Mouse (Mus musculus) forebrain, embryonic 14.5 days (tissue): ENCODE results near the gene Celf6. TPM values are rescaled to one million over a fixed set of nuclear protein-coding genes. Genes with fewer than 3 reads are reported as not detected.

ENCODE experiments used
- ATAC-seq: fragments of 200-750 bp; cut with Nextera tagmentation; 2 replicates; pipeline ENCODE4 v1.8.0; 2017; ENCODE audit warnings: mild to moderate bottlenecking, moderate library complexity
- DNase-seq: peaks from one replicate; pipeline ENCODE4 v3.0.0-alpha.2; 2015; ENCODE audit warnings: low spot score
- H3K27ac ChIP-seq: fragments of 300-500 bp; sonication (generic); 2 replicates; pipeline ENCODE4 v1.5.1; 2014; ENCODE audit warnings: low read depth, mild to moderate bottlenecking, control low read depth, low read length, moderate library complexity
- H3K27me3 ChIP-seq: fragments of 300-500 bp; sonication (generic); replicated peaks from 2 replicates; pipeline ENCODE4 v1.6.1; 2014; ENCODE audit warnings: low read length, control low read depth, mixed read lengths; ENCODE audit not compliant: control insufficient read depth, insufficient read depth
- H3K36me3 ChIP-seq: fragments of 300-500 bp; sonication (generic); 2 replicates; pipeline ENCODE4 v1.6.1; 2014; ENCODE audit warnings: low read length, control low read depth; ENCODE audit not compliant: control insufficient read depth, insufficient read depth
- H3K4me1 ChIP-seq: fragments of 300-500 bp; sonication (generic); 2 replicates; pipeline ENCODE4 v1.6.1; 2014; ENCODE audit warnings: antibody characterized with exemption, low read length, control low read depth; ENCODE audit not compliant: control insufficient read depth, insufficient read depth
- H3K4me2 ChIP-seq: fragments of 300-500 bp; sonication (generic); 2 replicates; pipeline ENCODE4 v1.6.1; 2014; ENCODE audit warnings: mild to moderate bottlenecking, control low read depth, low read length
- H3K4me3 ChIP-seq: fragments of 300-500 bp; sonication (generic); 2 replicates; pipeline ENCODE4 v1.5.1; 2014; ENCODE audit warnings: low read depth, low read length, control low read depth
- H3K9ac ChIP-seq: fragments of 300-500 bp; sonication (generic); 2 replicates; pipeline ENCODE4 v1.6.1; 2014; ENCODE audit warnings: mild to moderate bottlenecking, low read length, control low read depth, moderate library complexity
- H3K9me3 ChIP-seq: fragments of 300-500 bp; sonication (generic); replicated peaks from 2 replicates; pipeline ENCODE4 v1.6.1; 2016; ENCODE audit warnings: low read length, control low read depth, mixed read lengths; ENCODE audit not compliant: control insufficient read depth
- WGBS: fragments of 180-500 bp; shearing (Covaris S2); extraction: QIAGEN DNeasy Blood & Tissue Kit; methylation state at CpG from one replicate; pipeline ENCODE4 v1.1.7; 2014; 5-methylcytosine and 5-hydroxymethylcytosine counted together
- polyA plus RNA-seq: library from polyadenylated mRNA; unstranded; fragments of >200 nt; fragmentation: Nextera tagmentation; extraction: Ambion mirVana; gene quantifications from 2 replicates; pipeline ENCODE4 v1.2.1, GENCODE M21; 2014

Celf6 gene
- 14.0 and 20.3 TPM in 2 replicates for polyA plus RNA-seq

- DNase-seq (peak; percentile 99), ATAC-seq (peak; percentile 98)
- H3K4me1 ChIP-seq, result peaks cover 4% of the 10 kb centered on the region; the same call in 1 of the 2 replicates
- peak within 1 kb of the TSS; percentile 66 for H3K9ac ChIP-seq
- H3K4me2 ChIP-seq, result peak within 1 kb of the TSS; percentile 79
- H3K27ac ChIP-seq, result peak within 1 kb of the TSS; percentile 39
- no peaks in the 10 kb centered on the region for H3K9me3 ChIP-seq
- 1% methylated on average over 53 of the region's 61 CpGs for WGBS
- no peaks in the 10 kb centered on the region for H3K36me3 ChIP-seq
- H3K4me3 ChIP-seq, result peak within 1 kb of the TSS; percentile 49
- 0 out of 2 replicates have a peak, but pooled peaks cover 12% of the 10 kb centered on the region for H3K27me3 ChIP-seq
These were observed at the start of gene Celf6 for GRCm38 (mm10) chr9:59577844-59578504. Celf6 (plus strand) TSS chr9:59577917.

GRCm38 (mm10) chr9:59528274-59528673 is 49.4 kb upstream of the Celf6 start:
- H3K27ac ChIP-seq, result no peak overlapping the region
- WGBS, result 88% methylated on average over 2 of the region's 2 CpGs
- H3K9ac ChIP-seq, result no peak overlapping the region
- ATAC-seq, result no peak
- H3K27me3 ChIP-seq, result no peaks in the 10 kb centered on the region
- H3K9me3 ChIP-seq, result no peaks in the 10 kb centered on the region
- H3K36me3 ChIP-seq, result no peaks in the 10 kb centered on the region
- DNase-seq, result no peak
- H3K4me3 ChIP-seq, result no peak overlapping the region
- no peak overlapping the region for H3K4me2 ChIP-seq
- H3K4me1 ChIP-seq, result no peaks in the 10 kb centered on the region

GRCm38 (mm10) chr9:59531645-59532044 is 46.1 kb upstream of the Celf6 start:
- no peaks in the 10 kb centered on the region for H3K36me3 ChIP-seq
- no peak for DNase-seq
- no peak overlapping the region for H3K9ac ChIP-seq
- H3K27ac ChIP-seq, result no peak overlapping the region
- no peaks in the 10 kb centered on the region for H3K27me3 ChIP-seq
- WGBS, result 20% methylated on average over 5 of the region's 5 CpGs
- H3K9me3 ChIP-seq, result no peaks in the 10 kb centered on the region
- no peaks in the 10 kb centered on the region for H3K4me1 ChIP-seq
- no peak overlapping the region for H3K4me2 ChIP-seq
- H3K4me3 ChIP-seq, result no peak overlapping the region
- ATAC-seq, result no peak

- H3K9me3 ChIP-seq, result no peaks in the 10 kb centered on the region
- H3K9ac ChIP-seq, result no peak overlapping the region
- DNase-seq, result no peak
- no peaks in the 10 kb centered on the region for H3K36me3 ChIP-seq
- H3K4me3 ChIP-seq, result no peak overlapping the region
- H3K4me1 ChIP-seq, result no peaks in the 10 kb centered on the region
- H3K27ac ChIP-seq, result no peak overlapping the region
- H3K27me3 ChIP-seq, result no peaks in the 10 kb centered on the region
- ATAC-seq, result no peak
- WGBS, result 79% methylated on average over 2 of the region's 2 CpGs
- H3K4me2 ChIP-seq, result no peak overlapping the region
These were observed 44.3 kb upstream of the Celf6 start for GRCm38 (mm10) chr9:59533422-59533821.

- Histone ChIP-seq H3K4me3 (no peak overlapping the region), H3K36me3 (no peaks in the 10 kb centered on the region), H3K9ac (no peak overlapping the region), H3K27ac (no peak overlapping the region), H3K9me3 (no peaks in the 10 kb centered on the region), H3K27me3 (no peaks in the 10 kb centered on the region), H3K4me1 (no peaks in the 10 kb centered on the region; the same call in 1 of the 2 replicates), H3K4me2 (no peak overlapping the region)
- DNase-seq (no peak), ATAC-seq (no peak)
- WGBS, result 58% methylated on average over 4 of the region's 4 CpGs
These were observed 43.8 kb upstream of the Celf6 start for GRCm38 (mm10) chr9:59533889-59534288.

GRCm38 (mm10) chr9:59537651-59538050 is 40.1 kb upstream of the Celf6 start:
- H3K9me3 ChIP-seq, result no peaks in the 10 kb centered on the region
- no peak for ATAC-seq
- no peak overlapping the region for H3K9ac ChIP-seq
- H3K4me1 ChIP-seq, result peaks cover 12% of the 10 kb centered on the region; the same call in 1 of the 2 replicates
- H3K4me3 ChIP-seq, result no peak overlapping the region
- no peak overlapping the region for H3K4me2 ChIP-seq
- WGBS, result 90% methylated on average over 3 of the region's 3 CpGs
- no peaks in the 10 kb centered on the region for H3K27me3 ChIP-seq
- H3K27ac ChIP-seq, result no peak overlapping the region
- H3K36me3 ChIP-seq, result no peaks in the 10 kb centered on the region
- no peak for DNase-seq

GRCm38 (mm10) chr9:59539441-59540137 is 38.1 kb upstream of the Celf6 start, which contains the start of the genes Hexa and Tmem202:
Hexa (plus strand) TSS chr9:59539540.
Tmem202 (minus strand) TSS chr9:59539847.
- no peaks in the 10 kb centered on the region for H3K27me3 ChIP-seq
- ATAC-seq (peak; percentile 93), DNase-seq (peak; percentile 90)
- no peak within 1 kb of the TSS for H3K27ac ChIP-seq
- H3K4me1 ChIP-seq, result peaks cover 12% of the 10 kb centered on the region; the same call in 1 of the 2 replicates
- 3% methylated on average over 55 of the region's 55 CpGs for WGBS
- no peaks in the 10 kb centered on the region for H3K9me3 ChIP-seq
- H3K4me3 ChIP-seq, result peak within 1 kb of the TSS; percentile 62
- H3K4me2 ChIP-seq, result peak within 1 kb of the TSS; percentile 88
- no peaks in the 10 kb centered on the region for H3K36me3 ChIP-seq
- H3K9ac ChIP-seq, result peak within 1 kb of the TSS; percentile 73

- H3K36me3 ChIP-seq, result no peaks in the 10 kb centered on the region
- WGBS, result 96% methylated on average over 6 of the region's 6 CpGs
- H3K4me3 ChIP-seq, result no peak overlapping the region
- H3K9ac ChIP-seq, result no peak overlapping the region
- peaks cover 12% of the 10 kb centered on the region; the same call in 1 of the 2 replicates for H3K4me1 ChIP-seq
- H3K27ac ChIP-seq, result no peak overlapping the region
- no peaks in the 10 kb centered on the region for H3K27me3 ChIP-seq
- DNase-seq (no peak), ATAC-seq (no peak)
- no peak overlapping the region for H3K4me2 ChIP-seq
- H3K9me3 ChIP-seq, result no peaks in the 10 kb centered on the region
These were observed 36.1 kb upstream of the Celf6 start for GRCm38 (mm10) chr9:59541617-59542016.
